Mouse (Mus musculus) cerebellum, adult 9-10 months (tissue): ENCODE measurements around the gene Celf5.

Source experiments
- DNase-seq: peaks from one replicate; pipeline ENCODE4 v3.0.0; 2022

The Celf5 gene

GRCm38 (mm10) chr10:81482533-81482889 lies at the start of gene Celf5:
TSS of gene Celf5 (minus strand) at chr10:81482709.
- peak; percentile 78 for DNase-seq

- DNase-seq = peak; percentile 69
Measured at GRCm38 (mm10) chr10:81526779-81527178, 44.3 kb upstream of the Celf5 start.

GRCm38 (mm10) chr10:81525017-81525694 lies 42.6 kb upstream of the Celf5 start:
- DNase-seq = no peak

- DNase-seq = no peak
Measured at GRCm38 (mm10) chr10:81524051-81524605, 41.6 kb upstream of the Celf5 start, which contains the start of gene Gna15. TSS of gene Gna15 (minus strand) at chr10:81524225.

GRCm38 (mm10) chr10:81523570-81523969 lies 41.1 kb upstream of the Celf5 start:
- DNase-seq = no peak

GRCm38 (mm10) chr10:81523142-81523541 lies 40.6 kb upstream of the Celf5 start:
- no peak for DNase-seq

- no peak for DNase-seq
Measured at GRCm38 (mm10) chr10:81519978-81520365, 37.5 kb upstream of the Celf5 start.

- DNase-seq = no peak
Measured at GRCm38 (mm10) chr10:81519227-81519977, 36.9 kb upstream of the Celf5 start.

GRCm38 (mm10) chr10:81518546-81518945 lies 36.0 kb upstream of the Celf5 start:
- DNase-seq = peak; percentile 65

GRCm38 (mm10) chr10:81517227-81517626 lies 34.7 kb upstream of the Celf5 start:
- DNase-seq = no peak

- DNase-seq = no peak
Measured at GRCm38 (mm10) chr10:81513798-81514197, 31.3 kb upstream of the Celf5 start.

GRCm38 (mm10) chr10:81510246-81510810 lies 27.8 kb upstream of the Celf5 start:
- no peak for DNase-seq

GRCm38 (mm10) chr10:81507691-81508489 lies 25.4 kb upstream of the Celf5 start:
- DNase-seq = no peak

- DNase-seq = no peak
Measured at GRCm38 (mm10) chr10:81507095-81507494, 24.6 kb upstream of the Celf5 start.

- DNase-seq = no peak
Measured at GRCm38 (mm10) chr10:81505016-81505664, 22.6 kb upstream of the Celf5 start.

- DNase-seq = peak; percentile 93
Measured at GRCm38 (mm10) chr10:81502658-81503057, 20.1 kb upstream of the Celf5 start.

GRCm38 (mm10) chr10:81501863-81502262 lies 19.4 kb upstream of the Celf5 start:
- DNase-seq = peak; percentile 44

- no peak for DNase-seq
Measured at GRCm38 (mm10) chr10:81500032-81500431, 17.5 kb upstream of the Celf5 start, which contains the start of gene S1pr4. TSS of gene S1pr4 (minus strand) at chr10:81500132.

GRCm38 (mm10) chr10:81499250-81499901 lies 16.9 kb upstream of the Celf5 start:
- DNase-seq = peak; percentile 54

- DNase-seq = peak; percentile 61
Measured at GRCm38 (mm10) chr10:81498316-81499249, 16.1 kb upstream of the Celf5 start.
